Mouse (Mus musculus) heart, embryonic 10.5 days (tissue): ENCODE data around the gene Noc4l. TPM values are rescaled to one million over a fixed set of nuclear protein-coding genes. Genes with fewer than 3 reads are reported as not detected.

Experiments
- DNase-seq: peaks from one replicate; pipeline ENCODE4 v3.0.0-alpha.2; 2017; ENCODE audit warnings: low spot score
- H3K27ac ChIP-seq: fragments of 300-500 bp; sonication (generic); 2 replicates; pipeline ENCODE4 v1.5.1; 2016; ENCODE audit warnings: mild to moderate bottlenecking
- H3K27me3 ChIP-seq: fragments of 300-500 bp; sonication (generic); 2 replicates; pipeline ENCODE4 v1.6.1; 2016; ENCODE audit warnings: mild to moderate bottlenecking; ENCODE audit not compliant: poor library complexity, insufficient read depth, severe bottlenecking
- H3K36me3 ChIP-seq: fragments of 300-500 bp; sonication (generic); 2 replicates; pipeline ENCODE4 v1.6.1; 2016; ENCODE audit warnings: mild to moderate bottlenecking, moderate library complexity
- H3K4me1 ChIP-seq: fragments of 300-500 bp; sonication (generic); 2 replicates; pipeline ENCODE4 v1.6.1; 2016; ENCODE audit warnings: mild to moderate bottlenecking
- H3K4me3 ChIP-seq: fragments of 300-500 bp; sonication (generic); 2 replicates; pipeline ENCODE4 v1.5.1; 2016; ENCODE audit warnings: mild to moderate bottlenecking, moderate library complexity
- H3K9me3 ChIP-seq: fragments of 300-500 bp; sonication (generic); 2 replicates; pipeline ENCODE4 v1.6.1; 2016; ENCODE audit warnings: mild to moderate bottlenecking, moderate library complexity
- WGBS: fragments of 180-500 bp; shearing (Covaris S2); methylation state at CpG from one replicate; pipeline ENCODE4 v1.1.7; 2016; 5-methylcytosine and 5-hydroxymethylcytosine counted together
- polyA plus RNA-seq: library from polyadenylated mRNA; unstranded; fragments of >200 nt; fragmentation: Nextera tagmentation; extraction: Ambion mirVana; gene quantifications from 2 replicates; pipeline ENCODE4 v1.2.1, GENCODE M21; 2016

Gene Noc4l
- polyA plus RNA-seq, 1 experiment from 2014 or later = 73.2 TPM

DNA sequence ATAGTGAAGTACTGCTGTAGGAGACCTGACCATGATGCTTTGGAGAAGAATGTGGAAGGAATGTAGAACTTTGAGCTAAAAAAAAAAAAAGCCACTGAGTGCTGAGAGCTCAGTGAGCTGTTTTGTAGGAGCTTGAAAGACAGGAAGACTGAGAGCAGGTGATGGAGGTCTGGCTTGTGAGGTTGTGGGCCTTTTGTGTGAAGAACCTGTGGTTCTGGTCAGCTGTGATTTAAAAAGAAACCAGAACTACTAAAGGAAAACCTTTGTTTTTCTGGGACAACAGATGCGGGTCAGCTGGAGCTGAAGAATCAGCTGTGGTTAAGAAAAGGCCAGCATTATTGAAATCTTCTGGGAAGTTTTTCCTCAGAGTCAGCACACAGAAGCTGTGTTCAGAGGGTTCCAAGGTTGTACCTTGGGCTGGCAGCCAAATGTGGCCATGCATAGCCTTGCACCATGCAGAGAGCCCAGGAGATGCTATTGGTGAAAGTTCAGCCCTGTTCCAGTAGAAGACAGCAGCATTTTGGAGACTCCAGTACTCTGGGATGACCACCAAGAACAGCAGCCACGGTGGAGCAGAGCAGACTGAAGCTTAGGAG lies 23.6 kb downstream of the Noc4l start:
- no peaks in the 10 kb centered on the region for H3K9me3 ChIP-seq
- no peak for DNase-seq
- H3K4me3 ChIP-seq = no peak overlapping the region
- H3K27ac ChIP-seq = no peak overlapping the region
- no peaks in the 10 kb centered on the region for H3K36me3 ChIP-seq
- peaks cover 32% of the 10 kb centered on the region; the same call in 1 of the 2 replicates for H3K27me3 ChIP-seq
- H3K4me1 ChIP-seq = peaks cover 5% of the 10 kb centered on the region; the same call in 1 of the 2 replicates
- WGBS = 75% methylated on average over 2 of the region's 2 CpGs

DNA sequence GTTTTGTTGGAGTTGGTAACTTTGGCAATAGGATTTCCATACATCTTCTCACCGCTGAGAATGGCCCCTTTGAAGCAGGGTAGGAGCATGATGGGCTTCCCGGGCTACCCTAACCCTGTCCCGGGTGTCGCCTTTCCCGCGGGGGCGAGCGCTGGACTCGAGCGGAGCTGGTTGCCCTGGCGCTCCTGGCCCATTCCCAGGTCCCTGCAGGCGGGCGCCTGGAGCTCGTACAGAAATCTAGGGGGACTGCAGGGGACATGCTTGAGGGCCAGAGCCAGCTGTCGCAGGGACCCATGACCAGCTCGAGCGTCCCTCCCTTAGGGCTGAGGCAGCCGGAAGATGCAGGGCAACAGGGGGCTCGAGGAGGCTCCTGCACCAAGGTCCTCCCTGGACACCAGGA lies 25.1 kb downstream of the Noc4l start:
- H3K4me3 ChIP-seq = peak overlapping the region; percentile 10; the same call in 1 of the 2 replicates
- H3K27me3 ChIP-seq = peaks cover 32% of the 10 kb centered on the region; the same call in 1 of the 2 replicates
- WGBS = 14% methylated on average over 19 of the region's 19 CpGs
- H3K36me3 ChIP-seq = no peaks in the 10 kb centered on the region
- H3K27ac ChIP-seq = no peak overlapping the region
- no peak for DNase-seq
- H3K4me1 ChIP-seq = peaks cover 5% of the 10 kb centered on the region; the same call in 1 of the 2 replicates
- no peaks in the 10 kb centered on the region for H3K9me3 ChIP-seq

DNA sequence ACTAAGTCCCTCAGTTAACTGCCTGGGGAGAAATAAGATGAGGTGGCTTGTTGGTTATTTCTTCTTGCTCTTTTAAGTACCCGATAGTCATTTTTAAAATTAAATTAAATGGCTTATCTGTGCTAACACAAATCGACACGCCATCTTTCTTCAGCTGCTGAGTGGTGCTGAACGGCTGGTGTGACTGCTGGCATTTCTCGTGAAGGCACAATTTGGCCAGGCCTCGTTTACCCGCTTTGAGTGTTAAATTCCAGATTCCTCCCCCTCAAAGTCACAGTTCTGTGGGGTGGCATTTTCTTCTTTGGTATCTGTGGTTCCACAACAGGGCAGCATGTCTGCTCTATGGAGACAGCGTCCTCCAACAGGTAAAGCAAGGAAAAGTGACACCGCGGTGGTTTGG lies 25.9 kb downstream of the Noc4l start:
- no peaks in the 10 kb centered on the region for H3K9me3 ChIP-seq
- WGBS = 55% methylated on average over 10 of the region's 10 CpGs

DNA sequence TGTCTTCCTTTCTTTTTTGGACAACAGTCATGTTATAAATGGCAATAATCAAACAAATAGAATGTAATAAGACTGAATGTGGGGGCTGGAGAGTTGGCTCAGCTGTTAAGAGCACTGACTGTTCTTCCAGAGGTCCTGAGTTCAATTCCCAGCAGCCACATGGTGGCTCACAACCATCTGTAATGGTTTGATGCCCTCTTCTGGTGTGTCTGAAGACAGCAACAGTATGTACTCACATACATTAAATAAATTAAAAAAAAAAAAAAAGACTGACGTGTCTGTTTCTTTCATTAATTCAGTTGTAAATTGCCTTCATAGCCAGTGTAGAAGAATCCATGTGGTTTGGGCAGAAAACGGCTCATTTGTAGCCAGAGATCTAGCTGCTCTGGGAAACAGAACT lies 28.9 kb downstream of the Noc4l start:
- no peak for DNase-seq
- Histone ChIP-seq H3K36me3 (no peaks in the 10 kb centered on the region), H3K4me1 (peaks cover 5% of the 10 kb centered on the region; the same call in 1 of the 2 replicates), H3K9me3 (no peaks in the 10 kb centered on the region), H3K27me3 (peaks cover 26% of the 10 kb centered on the region; the same call in 1 of the 2 replicates), H3K27ac (no peak overlapping the region), H3K4me3 (no peak overlapping the region)
- 81% methylated on average over 2 of the region's 2 CpGs for WGBS

More for the DNA sequence above, 25.9 kb downstream of the Noc4l start:
- no peak for DNase-seq
- H3K27ac ChIP-seq = no peak overlapping the region
- no peaks in the 10 kb centered on the region for H3K36me3 ChIP-seq
- H3K4me3 ChIP-seq = no peak overlapping the region
- peaks cover 32% of the 10 kb centered on the region; the same call in 1 of the 2 replicates for H3K27me3 ChIP-seq
- peaks cover 5% of the 10 kb centered on the region; the same call in 1 of the 2 replicates for H3K4me1 ChIP-seq

DNA sequence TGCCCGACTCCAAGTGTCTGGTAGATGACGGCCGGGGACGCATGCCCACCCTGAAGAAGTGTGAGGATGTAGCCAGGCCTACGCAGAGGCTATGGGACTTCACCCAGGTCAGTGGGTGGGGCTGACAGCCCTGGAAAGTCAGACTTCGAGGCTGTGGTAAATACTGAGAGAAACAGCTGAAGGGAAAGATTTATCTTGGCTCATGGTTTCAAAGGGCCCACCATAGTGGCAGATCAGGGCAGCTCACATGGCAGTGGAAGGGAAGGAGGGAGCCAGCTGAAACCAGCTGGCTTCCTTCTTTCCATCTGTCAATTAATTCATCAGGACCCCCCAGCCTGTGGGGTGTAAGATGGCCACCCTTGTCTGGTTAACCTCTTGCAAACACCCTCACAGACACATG lies 34.0 kb downstream of the Noc4l start:
- Histone ChIP-seq H3K27me3 (no peaks in the 10 kb centered on the region), H3K4me1 (no peaks in the 10 kb centered on the region), H3K27ac (no peak overlapping the region), H3K4me3 (no peak overlapping the region), H3K9me3 (no peaks in the 10 kb centered on the region), H3K36me3 (no peaks in the 10 kb centered on the region)
- 87% methylated on average over 6 of the region's 6 CpGs for WGBS
- DNase-seq = no peak

DNA sequence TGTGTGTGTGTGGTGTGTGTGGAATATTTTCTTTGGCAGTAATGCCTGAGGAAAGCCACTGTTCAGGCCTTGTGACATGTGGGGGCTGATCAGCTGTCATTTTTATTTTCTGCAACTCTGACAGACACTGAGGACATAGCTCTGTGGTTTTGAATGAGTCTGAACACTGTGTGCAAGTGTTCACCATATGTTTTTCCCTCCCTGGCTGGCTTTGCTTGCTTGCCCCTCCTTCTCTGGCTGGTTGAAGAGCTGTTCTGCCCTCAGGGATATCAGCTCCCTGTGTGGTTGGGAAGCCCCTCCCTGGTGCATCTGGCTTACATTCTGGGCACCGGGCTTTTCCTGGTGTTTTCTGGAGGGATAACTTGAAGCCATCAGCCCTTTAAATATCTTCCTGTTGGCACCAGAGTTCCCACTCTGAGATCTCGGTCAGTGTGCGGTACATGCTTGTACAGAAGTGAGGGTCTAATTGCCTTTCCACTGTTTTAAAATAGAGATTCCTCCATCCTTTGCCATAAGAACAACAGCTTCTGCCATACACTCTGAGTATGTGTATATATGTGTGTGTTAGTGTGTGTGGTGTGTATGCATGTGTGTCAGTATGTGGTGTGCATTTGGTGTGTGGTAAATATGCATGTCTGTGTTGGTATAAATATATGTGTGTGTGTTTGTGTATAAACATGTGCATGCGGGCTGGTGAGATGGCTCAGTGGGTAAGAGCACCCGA lies 41.6 kb downstream of the Noc4l start:
- no peak overlapping the region for H3K27ac ChIP-seq
- H3K27me3 ChIP-seq = peaks cover 6% of the 10 kb centered on the region; the same call in 1 of the 2 replicates
- WGBS = 75% methylated on average over 5 of the region's 5 CpGs
- no peaks in the 10 kb centered on the region for H3K9me3 ChIP-seq
- no peak overlapping the region for H3K4me3 ChIP-seq
- no peaks in the 10 kb centered on the region for H3K36me3 ChIP-seq
- H3K4me1 ChIP-seq = no peaks in the 10 kb centered on the region
- no peak for DNase-seq

DNA sequence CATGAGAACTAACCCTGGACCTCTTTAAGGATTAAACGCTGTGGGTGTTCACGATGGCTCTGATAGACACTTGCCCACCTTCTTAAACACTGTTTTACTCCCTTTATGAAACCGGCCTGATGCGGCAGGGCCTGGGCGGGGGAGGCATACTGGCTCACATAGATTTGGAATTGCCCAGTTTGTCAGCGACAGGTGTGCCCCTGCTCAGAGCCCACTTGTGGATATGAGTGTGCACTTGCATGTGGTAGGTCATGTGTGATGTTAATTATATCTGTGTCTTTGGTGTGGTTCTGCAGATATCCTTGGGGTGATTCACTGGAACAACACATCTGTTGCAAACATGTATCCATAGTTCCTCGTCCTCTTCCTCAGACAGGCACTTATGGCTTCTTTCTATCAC lies 42.7 kb downstream of the Noc4l start:
- H3K27ac ChIP-seq = no peak overlapping the region
- H3K9me3 ChIP-seq = no peaks in the 10 kb centered on the region
- H3K36me3 ChIP-seq = no peaks in the 10 kb centered on the region
- peaks cover 6% of the 10 kb centered on the region; the same call in 1 of the 2 replicates for H3K27me3 ChIP-seq
- no peak for DNase-seq
- H3K4me3 ChIP-seq = no peak overlapping the region
- 0 out of 2 replicates have a peak, but pooled peaks cover 2% of the 10 kb centered on the region for H3K4me1 ChIP-seq
- 85% methylated on average over 7 of the region's 7 CpGs for WGBS

DNA sequence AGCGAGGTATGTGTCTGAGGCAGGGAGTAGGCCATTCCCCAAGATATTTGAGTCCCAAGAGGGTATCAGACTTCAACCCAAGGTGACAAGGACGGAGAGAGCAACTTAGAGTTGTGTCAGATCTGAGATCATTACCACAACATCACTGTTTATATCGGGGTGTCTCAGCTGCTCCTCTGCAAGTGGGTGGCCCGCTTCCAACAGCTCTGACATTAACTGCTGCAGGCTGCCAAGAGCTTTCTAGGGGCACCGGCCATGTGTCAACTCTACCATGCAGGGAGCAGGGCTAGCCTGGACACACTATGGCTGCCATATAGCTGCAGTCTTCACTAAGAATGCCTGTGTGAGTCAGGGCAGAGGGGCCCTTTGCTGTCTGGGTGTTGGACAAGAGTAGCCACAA lies 43.3 kb downstream of the Noc4l start:
- no peak for DNase-seq
- Histone ChIP-seq H3K9me3 (no peaks in the 10 kb centered on the region), H3K4me1 (0 out of 2 replicates have a peak, but pooled peaks cover 2% of the 10 kb centered on the region), H3K27ac (no peak overlapping the region), H3K27me3 (peaks cover 6% of the 10 kb centered on the region; the same call in 1 of the 2 replicates), H3K4me3 (no peak overlapping the region), H3K36me3 (no peaks in the 10 kb centered on the region)
- WGBS = 76% methylated on average over 5 of the region's 5 CpGs

DNA sequence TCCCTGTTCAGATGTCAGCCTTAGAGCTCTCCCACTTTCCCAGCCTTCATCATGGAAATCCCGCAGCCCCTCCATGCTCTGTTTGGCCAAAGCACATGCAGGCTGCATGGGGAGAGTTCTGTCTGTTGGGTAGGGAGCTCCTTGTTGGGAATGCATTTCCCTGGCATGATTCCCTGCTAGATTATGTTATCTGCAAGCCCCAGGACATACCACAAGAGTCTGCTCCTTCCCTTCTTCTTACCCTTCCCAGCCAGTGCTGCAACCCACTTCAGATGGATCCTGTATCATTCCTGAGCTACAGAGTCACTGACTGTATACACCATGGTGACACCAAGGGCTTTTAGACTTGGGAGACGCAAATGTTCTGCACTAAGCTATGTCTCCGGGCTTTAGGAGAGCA lies 43.8 kb downstream of the Noc4l start:
- Histone ChIP-seq H3K9me3 (no peaks in the 10 kb centered on the region), H3K36me3 (no peaks in the 10 kb centered on the region), H3K27me3 (peaks cover 6% of the 10 kb centered on the region; the same call in 1 of the 2 replicates), H3K4me3 (no peak overlapping the region), H3K4me1 (0 out of 2 replicates have a peak, but pooled peaks cover 2% of the 10 kb centered on the region), H3K27ac (no peak overlapping the region)
- DNase-seq = no peak
- 74% methylated on average over 3 of the region's 3 CpGs for WGBS

DNA sequence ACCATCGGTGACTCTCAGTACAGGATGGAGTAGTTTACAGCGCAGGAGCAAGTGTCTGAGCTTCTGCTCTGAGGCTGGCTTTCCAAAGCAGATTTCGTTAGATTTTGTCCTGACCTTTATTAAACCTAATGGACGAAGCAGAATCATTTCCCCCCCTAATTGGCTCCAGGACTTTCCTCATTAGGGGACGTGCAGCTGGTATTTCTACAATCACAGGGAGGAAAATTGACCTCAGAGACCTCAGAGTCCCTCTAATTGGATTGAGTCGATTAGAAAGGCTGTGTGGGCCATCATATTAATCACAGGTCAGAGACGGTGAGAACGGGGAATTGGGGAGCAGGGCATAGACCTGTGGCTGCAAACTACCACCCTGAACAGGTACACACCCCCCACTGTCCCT lies 44.3 kb downstream of the Noc4l start:
- Histone ChIP-seq H3K27ac (no peak overlapping the region), H3K27me3 (peaks cover 6% of the 10 kb centered on the region; the same call in 1 of the 2 replicates), H3K36me3 (no peaks in the 10 kb centered on the region), H3K4me3 (no peak overlapping the region), H3K4me1 (0 out of 2 replicates have a peak, but pooled peaks cover 2% of the 10 kb centered on the region), H3K9me3 (no peaks in the 10 kb centered on the region)
- 71% methylated on average over 8 of the region's 8 CpGs for WGBS
- no peak for DNase-seq

DNA sequence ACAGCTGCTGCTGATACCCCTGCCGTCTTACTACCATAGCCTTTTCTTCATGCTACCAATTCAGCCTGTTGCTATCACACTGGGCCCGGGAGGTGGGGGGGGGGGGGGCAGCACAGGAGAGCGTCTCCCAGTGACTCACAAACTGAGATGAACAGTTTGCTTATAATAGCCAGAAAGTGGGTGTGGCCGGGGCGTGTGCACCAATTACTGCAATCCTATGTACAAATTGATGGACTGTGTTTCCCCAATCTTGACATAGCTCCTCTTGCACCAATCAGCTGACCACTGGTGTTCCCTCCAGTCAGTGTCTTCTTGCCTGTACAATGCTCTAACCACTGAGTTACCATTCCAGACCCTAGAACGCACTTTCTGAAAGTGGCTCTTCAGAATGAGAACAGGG lies 44.9 kb downstream of the Noc4l start:
- DNase-seq = no peak
- Histone ChIP-seq H3K4me3 (no peak overlapping the region), H3K9me3 (no peaks in the 10 kb centered on the region), H3K27me3 (peaks cover 10% of the 10 kb centered on the region; the same call in 1 of the 2 replicates), H3K27ac (no peak overlapping the region), H3K4me1 (0 out of 2 replicates have a peak, but pooled peaks cover 2% of the 10 kb centered on the region), H3K36me3 (no peaks in the 10 kb centered on the region)
- 74% methylated on average over 6 of the region's 6 CpGs for WGBS

DNA sequence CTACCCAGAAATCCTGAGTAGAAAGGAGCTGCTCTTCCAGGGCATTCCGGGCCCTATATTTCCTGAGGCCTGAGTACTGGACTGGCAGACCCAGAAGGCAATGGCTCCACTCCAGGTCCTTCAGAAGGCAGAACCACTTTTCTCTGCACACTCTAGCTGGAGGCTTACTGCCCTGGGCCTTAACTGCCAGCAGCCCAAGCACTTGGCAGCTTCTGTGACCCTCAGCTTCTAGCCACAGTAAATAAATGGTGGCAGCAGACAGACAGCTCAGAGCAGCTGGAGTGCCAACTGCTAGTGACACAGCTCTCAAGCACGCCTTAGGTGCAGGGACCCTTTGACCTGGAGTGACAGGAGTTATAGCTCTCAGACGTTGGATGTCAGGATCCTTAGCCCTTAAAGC lies 45.5 kb downstream of the Noc4l start:
- WGBS = 74% methylated on average over 3 of the region's 3 CpGs
- no peaks in the 10 kb centered on the region for H3K9me3 ChIP-seq
- no peak overlapping the region for H3K27ac ChIP-seq
- peaks cover 15% of the 10 kb centered on the region; the same call in 1 of the 2 replicates for H3K27me3 ChIP-seq
- H3K4me1 ChIP-seq = 0 out of 2 replicates have a peak, but pooled peaks cover 2% of the 10 kb centered on the region
- no peak for DNase-seq
- no peak overlapping the region for H3K4me3 ChIP-seq
- H3K36me3 ChIP-seq = no peaks in the 10 kb centered on the region
